Mouse (Mus musculus) embryonic facial prominence, embryonic 12.5 days (tissue): ENCODE measurements around the gene Tmem203. TPM values are rescaled to one million over a fixed set of nuclear protein-coding genes. Genes with fewer than 3 reads are reported as not detected.

ENCODE experiments used
- ATAC-seq: fragments of 200-750 bp; cut with Nextera tagmentation; 2 replicates; pipeline ENCODE4 v1.8.0; 2017; ENCODE audit not compliant: insufficient number of reproducible peaks, insufficient read depth, low FRiP score, low TSS enrichment
- H3K27ac ChIP-seq: fragments of 300-500 bp; sonication (generic); 2 replicates; pipeline ENCODE4 v1.5.1; 2016; ENCODE audit warnings: mild to moderate bottlenecking
- H3K27me3 ChIP-seq: fragments of 300-500 bp; sonication (generic); 2 replicates; pipeline ENCODE4 v1.6.1; 2016; ENCODE audit warnings: mild to moderate bottlenecking, moderate library complexity
- H3K36me3 ChIP-seq: fragments of 300-500 bp; sonication (generic); 2 replicates; pipeline ENCODE4 v1.6.1; 2016; ENCODE audit warnings: mild to moderate bottlenecking
- H3K4me1 ChIP-seq: fragments of 300-500 bp; sonication (generic); 2 replicates; pipeline ENCODE4 v1.6.1; 2016
- H3K4me2 ChIP-seq: fragments of 300-500 bp; sonication (generic); replicated peaks from 2 replicates; pipeline ENCODE4 v1.6.1; 2016; ENCODE audit warnings: mild to moderate bottlenecking, moderate library complexity
- H3K4me3 ChIP-seq: fragments of 300-500 bp; sonication (generic); 2 replicates; pipeline ENCODE4 v1.5.1; 2016; ENCODE audit warnings: mild to moderate bottlenecking
- H3K9ac ChIP-seq: fragments of 300-500 bp; sonication (generic); 2 replicates; pipeline ENCODE4 v1.6.1; 2016; ENCODE audit warnings: mild to moderate bottlenecking, moderate library complexity
- H3K9me3 ChIP-seq: fragments of 300-500 bp; sonication (generic); 2 replicates; pipeline ENCODE4 v1.6.1; 2016; ENCODE audit warnings: mild to moderate bottlenecking, moderate library complexity
- WGBS: fragments of 180-500 bp; shearing (Covaris S2); methylation state at CpG from one replicate; pipeline ENCODE4 v1.1.7; 2016; 5-methylcytosine and 5-hydroxymethylcytosine counted together
- polyA plus RNA-seq: library from polyadenylated mRNA; unstranded; fragments of >200 nt; fragmentation: Nextera tagmentation; extraction: Ambion mirVana; gene quantifications from 2 replicates; pipeline ENCODE4 v1.2.1, GENCODE M21; 2016

The Tmem203 gene
- polyA plus RNA-seq, 1 experiment from 2014 or later = 21.6 TPM

DNA sequence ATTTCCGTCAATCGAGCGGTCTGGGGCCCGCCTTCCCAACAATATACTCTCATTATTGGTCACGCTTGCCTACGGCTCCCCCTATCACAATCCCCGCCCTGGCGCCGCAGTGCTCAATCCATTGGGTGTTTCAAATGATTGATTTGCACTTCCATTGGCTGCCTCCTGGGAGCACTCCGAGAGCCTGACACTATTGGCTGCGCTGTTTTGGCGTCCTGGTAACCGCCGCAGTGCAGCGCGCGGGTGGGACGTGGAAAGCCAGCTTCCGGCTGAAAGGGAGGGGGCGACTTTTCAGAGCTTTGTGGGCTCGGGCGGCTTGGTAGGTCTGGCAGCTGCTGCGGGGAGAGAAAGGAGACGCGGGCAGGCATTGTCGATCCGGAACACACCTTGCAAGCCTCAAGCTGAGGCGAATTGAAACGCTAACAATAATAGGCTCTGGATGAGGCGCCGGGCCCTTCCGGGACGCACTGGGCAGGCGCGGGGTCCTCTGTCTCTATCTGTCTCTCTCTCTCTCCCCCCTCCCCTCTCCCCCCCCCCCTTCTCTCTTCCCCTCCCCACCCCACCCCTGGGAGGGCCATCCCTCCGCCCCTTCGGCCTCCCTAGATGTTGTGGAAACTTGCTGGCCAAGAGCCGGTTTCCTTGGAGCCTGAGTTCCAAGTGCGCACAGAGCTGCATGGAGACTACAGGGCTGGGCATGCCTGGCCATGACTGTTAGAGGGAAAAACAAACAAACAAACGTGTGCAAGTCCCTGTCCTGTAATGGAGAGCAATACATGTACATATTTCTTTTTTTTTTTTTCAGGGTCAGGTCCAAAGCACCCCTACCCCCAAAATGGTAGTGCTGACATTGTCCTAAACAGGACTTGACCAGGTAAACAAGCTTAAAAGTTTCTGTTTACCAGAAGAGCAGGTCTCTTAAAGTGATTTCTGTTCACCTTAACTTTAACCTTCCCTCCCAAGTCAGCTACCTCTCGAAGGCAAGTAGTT is 30.2 kb upstream of the Tmem203 start:
- 2% methylated on average over 38 of the region's 41 CpGs for WGBS
- Histone ChIP-seq H3K9ac (peak overlapping the region; percentile 53), H3K9me3 (no peaks in the 10 kb centered on the region), H3K27me3 (no peaks in the 10 kb centered on the region; the same call in 1 of the 2 replicates), H3K36me3 (peaks cover 10% of the 10 kb centered on the region; the same call in 1 of the 2 replicates), H3K4me2 (peak overlapping the region; percentile 45), H3K4me1 (peaks cover 11% of the 10 kb centered on the region), H3K4me3 (peak overlapping the region; percentile 65), H3K27ac (peak overlapping the region; percentile 96)
- ATAC-seq = peak; percentile 98

DNA sequence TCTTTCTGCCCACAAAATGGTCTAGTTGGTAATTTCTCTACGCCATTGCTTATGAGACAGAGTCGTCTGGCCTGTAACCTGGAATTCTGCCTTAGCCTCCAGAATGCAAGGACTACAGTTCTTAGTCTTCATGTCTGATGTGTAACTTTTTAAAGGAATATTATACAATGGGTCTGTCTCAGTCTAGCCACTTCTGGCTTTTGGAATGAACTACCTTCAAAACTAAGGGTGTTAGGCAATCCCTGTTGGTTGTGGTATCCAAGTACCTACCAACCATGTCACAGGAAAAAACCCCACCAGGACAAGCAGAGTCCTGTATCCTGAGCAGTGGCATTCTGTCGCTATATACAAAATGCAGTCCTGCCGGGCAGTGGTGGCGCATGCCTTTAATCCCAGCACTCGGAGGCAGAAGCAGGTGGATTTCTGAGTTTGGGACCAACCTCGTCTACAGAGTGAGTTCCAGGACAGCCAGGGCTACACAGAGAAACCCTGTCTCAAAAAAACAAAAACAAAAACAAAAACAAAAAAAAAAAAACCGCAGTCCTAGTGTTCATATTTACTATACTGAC is 29.3 kb upstream of the Tmem203 start:
- H3K27me3 ChIP-seq = no peaks in the 10 kb centered on the region; the same call in 1 of the 2 replicates
- H3K9ac ChIP-seq = no peak overlapping the region
- peak overlapping the region; percentile 45 for H3K4me2 ChIP-seq
- no peak overlapping the region for H3K4me3 ChIP-seq
- peaks cover 10% of the 10 kb centered on the region; the same call in 1 of the 2 replicates for H3K36me3 ChIP-seq
- WGBS = 78% methylated on average over 8 of the region's 8 CpGs
- peak overlapping the region; percentile 96 for H3K27ac ChIP-seq
- no peaks in the 10 kb centered on the region for H3K9me3 ChIP-seq
- ATAC-seq = no peak
- peaks cover 11% of the 10 kb centered on the region for H3K4me1 ChIP-seq

DNA sequence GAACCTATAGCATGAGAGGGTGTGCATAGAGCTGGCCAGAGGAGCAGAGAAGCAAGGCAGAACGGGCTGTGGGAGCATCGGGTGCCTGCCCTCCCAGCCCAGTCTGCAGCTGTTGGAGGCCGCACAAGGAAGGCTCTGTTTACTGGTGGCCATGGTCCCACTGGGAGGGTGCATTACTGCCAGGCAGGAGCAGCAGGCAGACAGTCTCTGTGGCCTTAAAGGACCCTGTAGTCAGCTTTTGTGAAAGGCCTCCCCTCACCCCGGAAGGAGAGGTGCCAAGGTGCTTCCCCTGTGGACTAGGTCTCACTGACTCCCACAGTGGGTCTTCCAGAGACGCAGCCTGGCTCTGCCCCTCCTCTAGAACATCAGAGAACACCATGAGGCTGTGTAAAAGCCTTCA is 28.4 kb upstream of the Tmem203 start:
- Histone ChIP-seq H3K4me2 (no peak overlapping the region), H3K27ac (no peak overlapping the region), H3K9ac (no peak overlapping the region), H3K27me3 (peaks cover 8% of the 10 kb centered on the region; the same call in 1 of the 2 replicates), H3K36me3 (peaks cover 2% of the 10 kb centered on the region; the same call in 1 of the 2 replicates), H3K4me1 (peaks cover 11% of the 10 kb centered on the region), H3K4me3 (no peak overlapping the region), H3K9me3 (no peaks in the 10 kb centered on the region)
- no peak for ATAC-seq
- 74% methylated on average over 5 of the region's 5 CpGs for WGBS

DNA sequence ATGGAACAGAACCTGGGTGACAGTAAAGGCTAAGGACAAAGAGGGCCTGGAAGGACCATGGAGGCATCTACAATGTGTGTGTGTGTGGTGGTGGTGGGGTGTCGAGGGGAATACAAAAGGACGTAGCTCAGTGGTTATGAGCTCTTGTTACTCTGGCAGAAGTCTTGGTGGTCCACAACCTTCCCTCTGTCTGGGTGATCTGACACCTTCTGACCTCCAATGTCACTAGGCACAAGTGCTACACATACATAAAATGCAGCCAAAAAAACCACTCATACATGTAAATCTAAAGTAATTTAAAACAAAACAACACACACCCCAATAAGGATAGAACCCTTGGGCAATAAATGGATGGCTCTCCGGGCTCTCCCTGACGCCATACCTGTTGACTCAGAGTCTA is 27.8 kb upstream of the Tmem203 start:
- H3K9ac ChIP-seq = no peak overlapping the region
- WGBS = 91% methylated on average over 4 of the region's 4 CpGs
- H3K27me3 ChIP-seq = peaks cover 12% of the 10 kb centered on the region; the same call in 1 of the 2 replicates
- no peaks in the 10 kb centered on the region for H3K36me3 ChIP-seq
- H3K4me1 ChIP-seq = peaks cover 11% of the 10 kb centered on the region
- H3K4me2 ChIP-seq = no peak overlapping the region
- no peak overlapping the region for H3K4me3 ChIP-seq
- ATAC-seq = no peak
- H3K9me3 ChIP-seq = no peaks in the 10 kb centered on the region
- H3K27ac ChIP-seq = no peak overlapping the region

DNA sequence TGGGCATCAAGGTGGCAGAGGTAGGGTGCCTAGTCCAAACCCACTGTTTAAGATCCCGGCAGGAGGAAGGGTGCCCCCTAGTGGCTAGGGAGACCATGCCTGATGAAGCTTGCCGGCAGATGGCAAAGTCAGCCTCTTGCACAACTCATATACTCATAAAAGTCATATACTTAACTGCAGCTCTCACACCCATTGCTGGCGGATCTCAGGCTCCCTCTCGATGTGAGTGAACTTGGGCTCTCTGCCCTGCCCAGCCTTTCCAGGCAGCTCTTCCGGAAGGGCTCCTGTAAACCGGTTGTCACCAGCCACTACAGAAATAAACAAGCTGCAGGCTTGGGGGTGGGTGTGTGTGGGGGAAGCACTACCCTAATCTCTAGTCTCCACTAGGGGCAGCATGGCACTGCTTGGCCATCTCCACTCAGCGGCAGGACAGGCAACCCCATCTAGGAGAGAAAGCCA is 26.8 kb upstream of the Tmem203 start:
- H3K4me3 ChIP-seq = peak overlapping the region; percentile 2; the same call in 1 of the 2 replicates

DNA sequence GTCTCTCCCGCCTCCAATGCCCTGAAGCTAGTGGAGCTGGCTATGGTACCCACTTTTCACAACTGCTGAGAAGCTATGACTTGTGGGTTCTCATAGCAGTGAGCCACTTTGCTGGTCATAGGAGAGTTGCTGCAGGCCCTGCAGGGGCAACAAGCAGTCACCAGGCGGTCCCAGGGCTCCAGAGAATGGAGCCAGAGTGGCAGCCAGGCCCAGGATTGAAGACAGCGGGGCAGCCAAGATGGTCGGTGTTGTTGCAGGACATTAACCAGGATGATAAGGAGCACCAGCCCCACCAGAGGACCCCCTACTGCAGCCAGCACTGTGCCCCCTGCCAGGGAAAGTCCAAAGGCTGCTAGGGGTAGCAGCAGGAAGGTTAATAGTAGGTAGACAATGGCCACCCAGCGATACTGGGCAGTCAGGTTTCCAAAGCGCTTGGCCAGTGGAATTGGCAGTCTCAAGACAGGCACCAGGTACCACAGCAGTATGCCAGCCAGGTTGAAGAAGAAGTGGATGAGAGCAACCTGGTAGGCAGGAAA is 26.2 kb upstream of the Tmem203 start:
- no peak overlapping the region for H3K4me3 ChIP-seq
- WGBS = 69% methylated on average over 6 of the region's 6 CpGs
- H3K36me3 ChIP-seq = no peaks in the 10 kb centered on the region
- ATAC-seq = no peak
- 0 out of 2 replicates have a peak, but pooled peaks cover 4% of the 10 kb centered on the region for H3K4me1 ChIP-seq
- peaks cover 13% of the 10 kb centered on the region; the same call in 1 of the 2 replicates for H3K27me3 ChIP-seq
- H3K4me2 ChIP-seq = no peak overlapping the region; the same call in 1 of the 2 replicates
- H3K9ac ChIP-seq = no peak overlapping the region
- no peaks in the 10 kb centered on the region for H3K9me3 ChIP-seq
- no peak overlapping the region for H3K27ac ChIP-seq

More for the DNA sequence above, 26.8 kb upstream of the Tmem203 start:
- Histone ChIP-seq H3K9ac (no peak overlapping the region), H3K4me2 (peak overlapping the region; percentile 30), H3K9me3 (no peaks in the 10 kb centered on the region), H3K27me3 (peaks cover 13% of the 10 kb centered on the region; the same call in 1 of the 2 replicates), H3K36me3 (no peaks in the 10 kb centered on the region), H3K4me1 (peaks cover 7% of the 10 kb centered on the region), H3K27ac (no peak overlapping the region)
- ATAC-seq = no peak
- under 1% methylated on average over 7 of the region's 7 CpGs for WGBS

DNA sequence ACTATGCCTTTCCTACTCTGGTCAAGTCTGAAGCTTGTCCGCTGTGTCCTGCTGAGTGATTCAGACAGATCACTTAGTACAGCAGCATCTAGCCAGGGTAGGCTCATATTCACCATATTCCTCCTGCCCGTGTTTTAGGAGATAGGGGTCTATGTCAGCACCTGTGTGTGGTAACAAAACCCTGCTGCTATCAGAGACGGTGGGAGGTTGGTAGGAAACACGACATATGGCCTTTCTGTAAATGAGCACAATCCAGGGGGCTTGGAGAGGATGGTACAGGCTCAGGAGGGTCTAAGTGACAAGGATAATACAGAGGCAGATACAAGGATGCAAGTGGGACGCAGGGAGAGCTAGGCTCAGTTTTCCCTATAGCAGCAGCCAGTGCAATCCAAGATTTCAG is 25.7 kb upstream of the Tmem203 start:
- no peak for ATAC-seq
- WGBS = 76% methylated on average over 5 of the region's 5 CpGs
- no peak overlapping the region for H3K27ac ChIP-seq
- H3K36me3 ChIP-seq = no peaks in the 10 kb centered on the region
- no peak overlapping the region for H3K4me2 ChIP-seq
- peaks cover 13% of the 10 kb centered on the region; the same call in 1 of the 2 replicates for H3K27me3 ChIP-seq
- no peak overlapping the region for H3K9ac ChIP-seq
- H3K4me1 ChIP-seq = 0 out of 2 replicates have a peak, but pooled peaks cover 4% of the 10 kb centered on the region
- H3K4me3 ChIP-seq = no peak overlapping the region
- no peaks in the 10 kb centered on the region for H3K9me3 ChIP-seq

DNA sequence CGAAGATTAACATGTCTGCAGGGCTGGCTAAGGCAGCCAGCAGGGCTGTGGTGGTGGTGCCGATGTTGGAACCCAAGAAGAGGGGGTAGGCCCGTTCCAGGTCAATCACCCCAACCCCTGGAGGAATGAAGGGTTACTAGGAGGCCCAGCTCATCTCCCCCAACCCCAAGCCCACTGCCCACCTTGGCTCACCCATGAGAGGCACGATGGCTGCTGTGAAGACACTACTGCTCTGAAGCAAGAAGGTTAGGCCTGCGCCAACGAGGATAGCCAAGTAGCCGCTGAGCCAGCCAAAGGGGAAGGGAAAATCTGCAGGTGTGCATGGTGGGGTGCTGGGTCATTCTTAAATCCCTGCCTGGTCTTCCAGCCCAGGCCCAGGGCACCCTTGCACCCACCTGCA is 24.7 kb upstream of the Tmem203 start:
- 0 out of 2 replicates have a peak, but pooled peaks cover 2% of the 10 kb centered on the region for H3K4me1 ChIP-seq
- 89% methylated on average over 7 of the region's 7 CpGs for WGBS
- no peak for ATAC-seq

DNA sequence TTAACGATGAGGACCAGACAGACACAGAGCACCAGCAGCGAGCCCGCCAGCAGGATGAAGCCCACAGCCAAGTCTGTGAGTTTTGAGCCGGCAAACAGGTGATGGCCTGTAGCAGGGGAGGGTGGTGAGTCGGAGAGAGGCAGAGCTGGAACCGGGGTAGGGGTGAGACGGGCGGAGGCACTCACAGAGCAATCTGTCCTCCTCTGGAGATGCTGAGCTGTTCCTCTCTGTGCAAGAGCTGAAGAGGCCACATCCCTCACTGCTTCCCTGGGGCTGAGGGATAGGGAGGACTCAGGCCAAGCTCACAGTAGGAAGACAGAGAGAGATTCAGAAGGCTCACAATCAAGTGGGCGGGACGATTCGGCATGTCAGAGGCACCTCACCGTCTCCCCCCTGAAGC is 24.2 kb upstream of the Tmem203 start:
- H3K9me3 ChIP-seq = no peaks in the 10 kb centered on the region
- no peak overlapping the region for H3K9ac ChIP-seq
- H3K27ac ChIP-seq = no peak overlapping the region
- H3K4me1 ChIP-seq = no peaks in the 10 kb centered on the region
- H3K4me3 ChIP-seq = no peak overlapping the region
- ATAC-seq = no peak
- H3K4me2 ChIP-seq = no peak overlapping the region
- no peaks in the 10 kb centered on the region for H3K36me3 ChIP-seq
- WGBS = 44% methylated on average over 12 of the region's 12 CpGs
- H3K27me3 ChIP-seq = peaks cover 21% of the 10 kb centered on the region; the same call in 1 of the 2 replicates

More for the DNA sequence above, 24.7 kb upstream of the Tmem203 start:
- Histone ChIP-seq H3K27ac (no peak overlapping the region), H3K4me3 (no peak overlapping the region), H3K36me3 (no peaks in the 10 kb centered on the region), H3K4me2 (no peak overlapping the region), H3K9ac (no peak overlapping the region), H3K9me3 (no peaks in the 10 kb centered on the region), H3K27me3 (peaks cover 17% of the 10 kb centered on the region; the same call in 1 of the 2 replicates)

DNA sequence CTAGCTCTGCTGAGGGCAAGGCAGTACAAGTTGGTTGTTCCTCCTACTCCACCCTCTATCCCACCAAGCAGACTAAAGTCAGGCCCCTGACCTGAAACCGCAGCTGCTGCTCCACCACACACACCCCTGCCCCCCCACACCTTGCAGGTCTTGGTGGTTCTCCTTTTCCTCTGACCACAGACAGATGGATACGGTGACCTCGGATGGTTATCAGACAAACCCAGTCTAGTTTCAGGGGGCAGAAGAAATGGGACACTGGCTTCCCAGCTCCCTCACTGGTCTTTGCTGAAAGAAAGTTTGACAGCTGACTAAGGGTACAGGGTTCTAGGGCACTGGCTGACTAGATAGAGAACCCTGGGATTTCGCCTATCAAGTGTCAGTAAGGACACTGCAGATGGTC is 21.8 kb upstream of the Tmem203 start:
- Histone ChIP-seq H3K4me3 (no peak overlapping the region), H3K4me2 (no peak overlapping the region), H3K27me3 (peaks cover 28% of the 10 kb centered on the region; the same call in 1 of the 2 replicates), H3K9me3 (no peaks in the 10 kb centered on the region), H3K27ac (no peak overlapping the region), H3K36me3 (no peaks in the 10 kb centered on the region), H3K9ac (no peak overlapping the region), H3K4me1 (no peaks in the 10 kb centered on the region)
- 73% methylated on average over 4 of the region's 4 CpGs for WGBS
- no peak for ATAC-seq

DNA sequence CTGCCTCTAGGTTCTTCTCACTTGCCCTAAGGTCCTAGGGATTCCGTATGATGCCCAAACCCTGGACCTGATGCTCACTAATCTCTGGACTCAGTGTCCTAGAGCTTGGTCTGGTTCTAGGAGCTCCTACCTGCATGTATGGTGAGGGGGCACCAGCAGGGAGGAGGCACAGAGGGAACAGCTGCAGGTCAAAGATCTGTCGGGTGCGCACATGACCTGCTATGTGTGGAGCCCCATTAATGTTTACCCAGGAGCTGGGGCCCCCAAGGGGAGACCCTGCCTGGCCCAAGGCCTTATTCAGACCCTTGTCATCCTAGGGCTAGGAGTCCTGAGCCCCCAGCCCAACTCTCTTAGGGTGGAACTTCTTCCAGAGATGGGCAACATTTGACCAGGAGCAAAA is 21.2 kb upstream of the Tmem203 start, which contains the start of gene Slc34a3:
Gene Slc34a3, minus strand, starts transcription at position 315 of the 400 bp plus-strand sequence.
- no peaks in the 10 kb centered on the region for H3K4me1 ChIP-seq
- H3K4me2 ChIP-seq = no peak within 1 kb of the TSS
- H3K27ac ChIP-seq = no peak within 1 kb of the TSS
- H3K9me3 ChIP-seq = no peaks in the 10 kb centered on the region
- peaks cover 28% of the 10 kb centered on the region; the same call in 1 of the 2 replicates for H3K27me3 ChIP-seq
- 80% methylated on average over 3 of the region's 3 CpGs for WGBS
- H3K9ac ChIP-seq = no peak within 1 kb of the TSS
- no peak within 1 kb of the TSS for H3K4me3 ChIP-seq
- ATAC-seq = no peak
- H3K36me3 ChIP-seq = no peaks in the 10 kb centered on the region
